Mouse (Mus musculus): ENCODE results near the gene Taar7a. TPM values are rescaled to one million over a fixed set of nuclear protein-coding genes. Genes with fewer than 3 reads are reported as not detected.

Gene Taar7a
- polyA plus RNA-seq, 1 experiment from 2014 or later, result not detected

- ATAC-seq (ENCODE audit: insufficient read depth, low FRiP score, low TSS enrichment) (no peak), DNase-seq (ENCODE audit: low spot score) (no peak)
- H3K4me3 ChIP-seq (ENCODE audit: low read depth, low read length), result no peak within 1 kb of the TSS
- 93% methylated on average over 13 of the region's 13 CpGs for WGBS
- no peak within 1 kb of the TSS for H3K4me2 ChIP-seq (ENCODE audit: low read depth)
- H3K4me1 ChIP-seq (ENCODE audit: control insufficient read depth, insufficient read depth, low read length), result no peaks in the 10 kb centered on the region
- no peaks in the 10 kb centered on the region for H3K27me3 ChIP-seq (ENCODE audit: control insufficient read depth, insufficient read depth, low read length)
- no peaks in the 10 kb centered on the region for H3K36me3 ChIP-seq (ENCODE audit: control insufficient read depth, insufficient read depth, low read length)
- H3K9ac ChIP-seq (ENCODE audit: low read length), result no peak within 1 kb of the TSS
- no peak within 1 kb of the TSS for H3K27ac ChIP-seq (ENCODE audit: low read depth, low read length)
- H3K9me3 ChIP-seq (ENCODE audit: control insufficient read depth, low read length), result no peaks in the 10 kb centered on the region
Measured at GRCm38 (mm10) chr10:23960444-23960915, 32.8 kb downstream of the Taar7a start, which contains the start of gene Taar4. TSS of gene Taar4 (plus strand) at chr10:23960494.

GRCm38 (mm10) chr10:23959071-23959470 lies 34.2 kb downstream of the Taar7a start:
- Histone ChIP-seq H3K9me3 (ENCODE audit: control insufficient read depth, low read length) (no peaks in the 10 kb centered on the region), H3K27ac (ENCODE audit: low read depth, low read length) (no peak overlapping the region), H3K4me1 (ENCODE audit: control insufficient read depth, insufficient read depth, low read length) (no peaks in the 10 kb centered on the region), H3K4me2 (ENCODE audit: low read depth) (no peak overlapping the region), H3K4me3 (ENCODE audit: low read depth, low read length) (no peak overlapping the region), H3K36me3 (ENCODE audit: control insufficient read depth, insufficient read depth, low read length) (no peaks in the 10 kb centered on the region), H3K27me3 (ENCODE audit: control insufficient read depth, insufficient read depth, low read length) (no peaks in the 10 kb centered on the region), H3K9ac (ENCODE audit: low read length) (no peak overlapping the region)
- ATAC-seq (ENCODE audit: insufficient read depth, low FRiP score, low TSS enrichment) (no peak), DNase-seq (ENCODE audit: low spot score) (no peak)
- WGBS, result 77% methylated on average over 3 of the region's 3 CpGs

GRCm38 (mm10) chr10:23951714-23952113 lies 41.6 kb downstream of the Taar7a start:
- Histone ChIP-seq H3K4me3 (ENCODE audit: low read depth, low read length) (no peak overlapping the region), H3K36me3 (ENCODE audit: control insufficient read depth, insufficient read depth, low read length) (no peaks in the 10 kb centered on the region), H3K4me2 (ENCODE audit: low read depth) (no peak overlapping the region), H3K9ac (ENCODE audit: low read length) (no peak overlapping the region), H3K27ac (ENCODE audit: low read depth, low read length) (no peak overlapping the region), H3K4me1 (ENCODE audit: control insufficient read depth, insufficient read depth, low read length) (no peaks in the 10 kb centered on the region), H3K9me3 (ENCODE audit: control insufficient read depth, low read length) (no peaks in the 10 kb centered on the region), H3K27me3 (ENCODE audit: control insufficient read depth, insufficient read depth, low read length) (no peaks in the 10 kb centered on the region)
- ATAC-seq (ENCODE audit: insufficient read depth, low FRiP score, low TSS enrichment), result no peak
- DNase-seq (ENCODE audit: low spot score), result no peak
- 85% methylated on average over 6 of the region's 6 CpGs for WGBS

GRCm38 (mm10) chr10:23949508-23950005 lies 43.7 kb downstream of the Taar7a start, which contains the start of gene Taar3:
TSS of gene Taar3 (plus strand) at chr10:23949558.
- no peaks in the 10 kb centered on the region for H3K4me1 ChIP-seq (ENCODE audit: control insufficient read depth, insufficient read depth, low read length)
- no peak within 1 kb of the TSS for H3K27ac ChIP-seq (ENCODE audit: low read depth, low read length)
- no peaks in the 10 kb centered on the region for H3K27me3 ChIP-seq (ENCODE audit: control insufficient read depth, insufficient read depth, low read length)
- no peak within 1 kb of the TSS for H3K4me2 ChIP-seq (ENCODE audit: low read depth)
- no peak within 1 kb of the TSS for H3K9ac ChIP-seq (ENCODE audit: low read length)
- no peaks in the 10 kb centered on the region for H3K36me3 ChIP-seq (ENCODE audit: control insufficient read depth, insufficient read depth, low read length)
- no peak for ATAC-seq (ENCODE audit: insufficient read depth, low FRiP score, low TSS enrichment)
- WGBS, result 89% methylated on average over 16 of the region's 16 CpGs
- H3K4me3 ChIP-seq (ENCODE audit: low read depth, low read length), result no peak within 1 kb of the TSS
- H3K9me3 ChIP-seq (ENCODE audit: control insufficient read depth, low read length), result no peaks in the 10 kb centered on the region
- no peak for DNase-seq (ENCODE audit: low spot score)

GRCm38 (mm10) chr10:23948026-23948425 lies 45.3 kb downstream of the Taar7a start:
- Histone ChIP-seq H3K27ac (ENCODE audit: low read depth, low read length) (no peak overlapping the region), H3K27me3 (ENCODE audit: control insufficient read depth, insufficient read depth, low read length) (no peaks in the 10 kb centered on the region), H3K9ac (ENCODE audit: low read length) (no peak overlapping the region), H3K4me1 (ENCODE audit: control insufficient read depth, insufficient read depth, low read length) (no peaks in the 10 kb centered on the region), H3K4me3 (ENCODE audit: low read depth, low read length) (no peak overlapping the region), H3K4me2 (ENCODE audit: low read depth) (no peak overlapping the region), H3K36me3 (ENCODE audit: control insufficient read depth, insufficient read depth, low read length) (no peaks in the 10 kb centered on the region), H3K9me3 (ENCODE audit: control insufficient read depth, low read length) (no peaks in the 10 kb centered on the region)
- WGBS, result 81% methylated on average over 7 of the region's 7 CpGs
- ATAC-seq (ENCODE audit: insufficient read depth, low FRiP score, low TSS enrichment) (no peak), DNase-seq (ENCODE audit: low spot score) (no peak)

- Histone ChIP-seq H3K4me3 (ENCODE audit: low read depth, low read length) (no peak overlapping the region), H3K9ac (ENCODE audit: low read length) (no peak overlapping the region)
- DNase-seq (ENCODE audit: low spot score), result no peak
Measured at GRCm38 (mm10) chr10:23942465-23942864, 50.8 kb downstream of the Taar7a start.

More at GRCm38 (mm10) chr10:23942465-23942864, 50.8 kb downstream of the Taar7a start:
- Histone ChIP-seq H3K27me3 (ENCODE audit: control insufficient read depth, insufficient read depth, low read length) (no peaks in the 10 kb centered on the region), H3K27ac (ENCODE audit: low read depth, low read length) (no peak overlapping the region), H3K36me3 (ENCODE audit: control insufficient read depth, insufficient read depth, low read length) (no peaks in the 10 kb centered on the region), H3K9me3 (ENCODE audit: control insufficient read depth, low read length) (no peaks in the 10 kb centered on the region), H3K4me2 (ENCODE audit: low read depth) (no peak overlapping the region), H3K4me1 (ENCODE audit: control insufficient read depth, insufficient read depth, low read length) (no peaks in the 10 kb centered on the region)
- 72% methylated on average over 5 of the region's 5 CpGs for WGBS
- no peak for ATAC-seq (ENCODE audit: insufficient read depth, low FRiP score, low TSS enrichment)

Other genes with a start within 250 kb of the Taar7a start
- gene Rps12, start 206.2 kb downstream of the Taar7a start, polyA plus RNA-seq (2014; fragmentation: Nextera tagmentation; extraction: Ambion mirVana), result 115 and 133 TPM in 2 replicates
- gene Slc18b1, start 196.5 kb downstream of the Taar7a start, polyA plus RNA-seq (2014; fragmentation: Nextera tagmentation; extraction: Ambion mirVana), result 15.8 and 16.0 TPM in 2 replicates
- not detected in 2 replicates for gene Vnn3, start 142.0 kb downstream of the Taar7a start, polyA plus RNA-seq (2014; fragmentation: Nextera tagmentation; extraction: Ambion mirVana)
- gene Vnn1, start 98.8 kb downstream of the Taar7a start, polyA plus RNA-seq (2014; fragmentation: Nextera tagmentation; extraction: Ambion mirVana), result 0.82 and 0.96 TPM in 2 replicates
- gene Taar1, start 73.1 kb downstream of the Taar7a start, polyA plus RNA-seq (2014; fragmentation: Nextera tagmentation; extraction: Ambion mirVana), result not detected in 2 replicates
- gene Taar2, start 54.9 kb downstream of the Taar7a start, polyA plus RNA-seq (2014; fragmentation: Nextera tagmentation; extraction: Ambion mirVana), result not detected in 2 replicates
- not detected in 2 replicates for gene Taar3, start 43.9 kb downstream of the Taar7a start, polyA plus RNA-seq (2014; fragmentation: Nextera tagmentation; extraction: Ambion mirVana)
- gene Taar4, start 33.0 kb downstream of the Taar7a start, polyA plus RNA-seq (2014; fragmentation: Nextera tagmentation; extraction: Ambion mirVana), result not detected in 2 replicates
- not detected in 2 replicates for gene Taar5, start 22.8 kb downstream of the Taar7a start, polyA plus RNA-seq (2014; fragmentation: Nextera tagmentation; extraction: Ambion mirVana)
- not detected in 2 replicates for gene Taar6, start 7.8 kb downstream of the Taar7a start, polyA plus RNA-seq (2014; fragmentation: Nextera tagmentation; extraction: Ambion mirVana)
- not detected in 2 replicates for gene Taar7b, start 6.5 kb upstream of the Taar7a start, polyA plus RNA-seq (2014; fragmentation: Nextera tagmentation; extraction: Ambion mirVana)
- not detected in 2 replicates for gene Taar7d, start 33.7 kb upstream of the Taar7a start, polyA plus RNA-seq (2014; fragmentation: Nextera tagmentation; extraction: Ambion mirVana)
- not detected in 2 replicates for gene Taar7e, start 44.1 kb upstream of the Taar7a start, polyA plus RNA-seq (2014; fragmentation: Nextera tagmentation; extraction: Ambion mirVana)
- not detected in 2 replicates for gene Taar7f, start 56.0 kb upstream of the Taar7a start, polyA plus RNA-seq (2014; fragmentation: Nextera tagmentation; extraction: Ambion mirVana)
- gene Taar8a, start 83.0 kb upstream of the Taar7a start, polyA plus RNA-seq (2014; fragmentation: Nextera tagmentation; extraction: Ambion mirVana), result not detected in 2 replicates
- not detected in 2 replicates for gene Taar8b, start 98.8 kb upstream of the Taar7a start, polyA plus RNA-seq (2014; fragmentation: Nextera tagmentation; extraction: Ambion mirVana)
- not detected in 2 replicates for gene Taar8c, start 108.4 kb upstream of the Taar7a start, polyA plus RNA-seq (2014; fragmentation: Nextera tagmentation; extraction: Ambion mirVana)
- not detected in 2 replicates for gene Taar9, start 116.1 kb upstream of the Taar7a start, polyA plus RNA-seq (2014; fragmentation: Nextera tagmentation; extraction: Ambion mirVana)
- gene Stx7, start 155.8 kb upstream of the Taar7a start, polyA plus RNA-seq (2014; fragmentation: Nextera tagmentation; extraction: Ambion mirVana), result 112 and 126 TPM in 2 replicates
- gene Moxd1, start 230.0 kb upstream of the Taar7a start, polyA plus RNA-seq (2014; fragmentation: Nextera tagmentation; extraction: Ambion mirVana), result 39.6 and 45.8 TPM in 2 replicates